Mouse (Mus musculus): ENCODE data around the gene Prss35. TPM values are rescaled to one million over a fixed set of nuclear protein-coding genes. Genes with fewer than 3 reads are reported as not detected.

Prss35 gene
- polyA plus RNA-seq, 1 experiment, result not detected

- H3K9me3 ChIP-seq, result no peaks in the 10 kb centered on the region
- H3K36me3 ChIP-seq (replicated peaks; ENCODE audit: low read length), result no peaks in the 10 kb centered on the region
- H3K4me1 ChIP-seq, result peaks cover 19% of the 10 kb centered on the region
- H3K4me3 ChIP-seq (replicated peaks), result peak overlapping the region; percentile 43
- TF ChIP-seq FLI1 (IDR thresholded peaks at IDR 0.05; ENCODE audit: low read length) (no peak), GATA1 (IDR thresholded peaks at IDR 0.05; ENCODE audit: borderline replicate concordance, low read length) (no peak)
- H3K27me3 ChIP-seq (replicated peaks), result peaks cover 13% of the 10 kb centered on the region
Measured at GRCm38 (mm10) chr9:86745926-86746581, 2.6 kb downstream of the Prss35 start.

GRCm38 (mm10) chr9:86762477-86763376 lies 19.3 kb downstream of the Prss35 start:
- no peaks in the 10 kb centered on the region for H3K36me3 ChIP-seq (replicated peaks; ENCODE audit: low read length)
- TF ChIP-seq FLI1 (IDR thresholded peaks at IDR 0.05; ENCODE audit: low read length), result no peak
- H3K4me3 ChIP-seq (replicated peaks), result no peak overlapping the region
- H3K4me1 ChIP-seq, result no peaks in the 10 kb centered on the region
- peaks cover 2% of the 10 kb centered on the region for H3K27me3 ChIP-seq (replicated peaks)
- H3K9me3 ChIP-seq, result peaks cover 10% of the 10 kb centered on the region

- H3K27me3 ChIP-seq (replicated peaks), result peaks cover 2% of the 10 kb centered on the region
- H3K4me3 ChIP-seq (replicated peaks), result no peak overlapping the region
- peaks cover 7% of the 10 kb centered on the region; the same call in 1 of the 2 replicates for H3K9me3 ChIP-seq
- no peaks in the 10 kb centered on the region for H3K4me1 ChIP-seq
- TF ChIP-seq FLI1 (IDR thresholded peaks at IDR 0.05; ENCODE audit: low read length), result no peak
- no peaks in the 10 kb centered on the region for H3K36me3 ChIP-seq (replicated peaks; ENCODE audit: low read length)
Measured at GRCm38 (mm10) chr9:86764002-86764401, 20.6 kb downstream of the Prss35 start.

GRCm38 (mm10) chr9:86766991-86767390 lies 23.5 kb downstream of the Prss35 start:
- no peak overlapping the region for H3K4me3 ChIP-seq (replicated peaks)
- TF ChIP-seq GATA1 (IDR thresholded peaks at IDR 0.05; ENCODE audit: borderline replicate concordance, low read length), result no peak
- TF ChIP-seq FLI1 (IDR thresholded peaks at IDR 0.05; ENCODE audit: low read length), result no peak
- no peaks in the 10 kb centered on the region for H3K9me3 ChIP-seq
- no peaks in the 10 kb centered on the region for H3K4me1 ChIP-seq
- no peaks in the 10 kb centered on the region for H3K36me3 ChIP-seq (replicated peaks; ENCODE audit: low read length)
- peaks cover 2% of the 10 kb centered on the region for H3K27me3 ChIP-seq (replicated peaks)

- Histone ChIP-seq H3K4me1 (no peaks in the 10 kb centered on the region), H3K27me3 (replicated peaks) (peaks cover 4% of the 10 kb centered on the region), H3K9me3 (no peaks in the 10 kb centered on the region), H3K36me3 (replicated peaks; ENCODE audit: low read length) (no peaks in the 10 kb centered on the region), H3K4me3 (replicated peaks) (no peak overlapping the region)
- no peak for TF ChIP-seq FLI1 (IDR thresholded peaks at IDR 0.05; ENCODE audit: low read length)
Measured at GRCm38 (mm10) chr9:86772897-86773296, 29.4 kb downstream of the Prss35 start.

DNA sequence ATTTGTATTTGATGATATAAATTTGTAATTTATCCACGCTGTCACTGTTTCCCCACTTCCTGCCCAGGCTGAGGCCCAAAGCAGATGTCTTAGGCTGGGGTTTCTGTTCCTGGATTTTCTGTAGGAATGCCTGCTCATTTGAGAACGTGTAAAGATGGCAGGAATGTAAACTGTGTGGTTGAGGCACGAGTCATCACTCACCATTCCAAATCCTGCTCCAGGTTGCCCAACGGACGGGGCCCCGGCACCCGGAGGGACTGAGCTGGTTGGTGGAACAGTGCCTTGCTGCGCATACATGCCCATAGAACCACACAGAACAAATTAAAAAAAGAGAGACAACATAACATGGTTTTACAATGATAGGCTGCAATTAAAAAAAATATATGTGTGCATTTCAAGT lies 30.5 kb downstream of the Prss35 start:
- H3K4me3 ChIP-seq (replicated peaks), result no peak overlapping the region
- no peaks in the 10 kb centered on the region for H3K4me1 ChIP-seq
- no peaks in the 10 kb centered on the region for H3K9me3 ChIP-seq
- H3K27me3 ChIP-seq (replicated peaks), result peaks cover 4% of the 10 kb centered on the region
- TF ChIP-seq FLI1 (IDR thresholded peaks at IDR 0.05; ENCODE audit: low read length) (no peak), GATA1 (IDR thresholded peaks at IDR 0.05; ENCODE audit: borderline replicate concordance, low read length) (no peak)
- no peaks in the 10 kb centered on the region for H3K36me3 ChIP-seq (replicated peaks; ENCODE audit: low read length)

DNA sequence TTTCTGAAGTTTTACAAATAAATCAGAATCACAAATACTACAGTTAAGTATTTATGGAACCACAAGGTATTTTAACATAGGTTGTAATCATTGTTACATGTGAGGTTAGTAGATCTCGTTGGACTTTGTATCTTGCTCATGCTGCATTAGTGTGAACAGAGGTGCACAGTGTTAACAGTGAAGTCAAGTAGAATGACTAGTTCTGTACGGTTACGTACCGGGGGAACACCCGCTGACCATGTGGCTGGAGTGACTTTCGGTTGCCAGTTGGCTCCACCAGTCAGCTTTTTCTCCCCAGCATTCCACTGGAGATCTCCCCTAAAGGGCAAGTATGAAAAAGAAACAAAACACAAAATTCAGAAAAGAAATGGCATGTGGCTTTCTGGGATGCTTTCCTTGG lies 31.9 kb downstream of the Prss35 start:
- Histone ChIP-seq H3K36me3 (replicated peaks; ENCODE audit: low read length) (no peaks in the 10 kb centered on the region), H3K4me1 (no peaks in the 10 kb centered on the region)
- TF ChIP-seq GATA1 (IDR thresholded peaks at IDR 0.05; ENCODE audit: borderline replicate concordance, low read length), result no peak

DNA sequence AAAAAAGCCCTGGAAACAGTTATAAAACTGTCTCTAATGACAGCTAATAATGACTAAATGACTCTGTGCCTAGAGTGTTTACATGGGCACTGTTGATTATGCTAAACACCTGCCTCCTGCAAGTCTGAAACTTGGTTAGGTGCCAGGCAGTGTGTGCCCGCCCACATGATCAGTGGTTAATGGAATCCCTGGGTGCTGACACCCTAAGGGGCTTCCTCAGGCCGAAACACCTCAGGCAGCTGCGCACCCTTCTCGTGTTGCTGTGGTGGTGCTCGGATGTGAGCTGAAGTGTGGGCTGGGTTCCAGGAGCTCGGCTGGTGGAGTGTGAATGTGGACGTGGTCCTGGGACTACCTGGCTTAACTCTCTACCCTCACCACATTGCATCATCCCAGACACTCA lies 33.9 kb downstream of the Prss35 start:
- no peak for TF ChIP-seq FLI1 (IDR thresholded peaks at IDR 0.05; ENCODE audit: low read length)
- TF ChIP-seq GATA1 (IDR thresholded peaks at IDR 0.05; ENCODE audit: borderline replicate concordance, low read length), result no peak
- H3K27me3 ChIP-seq (replicated peaks), result peaks cover 4% of the 10 kb centered on the region
- H3K36me3 ChIP-seq (replicated peaks; ENCODE audit: low read length), result no peaks in the 10 kb centered on the region
- no peak overlapping the region for H3K4me3 ChIP-seq (replicated peaks)
- no peaks in the 10 kb centered on the region for H3K4me1 ChIP-seq
- no peaks in the 10 kb centered on the region for H3K9me3 ChIP-seq

More for the DNA sequence above, 31.9 kb downstream of the Prss35 start:
- peaks cover 4% of the 10 kb centered on the region for H3K27me3 ChIP-seq (replicated peaks)
- no peak overlapping the region for H3K4me3 ChIP-seq (replicated peaks)
- H3K9me3 ChIP-seq, result no peaks in the 10 kb centered on the region

- Histone ChIP-seq H3K4me1 (no peaks in the 10 kb centered on the region), H3K9me3 (no peaks in the 10 kb centered on the region), H3K36me3 (replicated peaks; ENCODE audit: low read length) (no peaks in the 10 kb centered on the region), H3K27me3 (replicated peaks) (peaks cover 4% of the 10 kb centered on the region), H3K4me3 (replicated peaks) (no peak overlapping the region)
- TF ChIP-seq GATA1 (IDR thresholded peaks at IDR 0.05; ENCODE audit: borderline replicate concordance, low read length) (no peak), FLI1 (IDR thresholded peaks at IDR 0.05; ENCODE audit: low read length) (no peak)
Measured at GRCm38 (mm10) chr9:86778212-86778611, 34.8 kb downstream of the Prss35 start.

- H3K9me3 ChIP-seq, result no peaks in the 10 kb centered on the region
- H3K4me1 ChIP-seq, result no peaks in the 10 kb centered on the region
- H3K27me3 ChIP-seq (replicated peaks), result peaks cover 6% of the 10 kb centered on the region
- no peak overlapping the region for H3K4me3 ChIP-seq (replicated peaks)
- H3K36me3 ChIP-seq (replicated peaks; ENCODE audit: low read length), result no peaks in the 10 kb centered on the region
- TF ChIP-seq GATA1 (IDR thresholded peaks at IDR 0.05; ENCODE audit: borderline replicate concordance, low read length) (no peak), FLI1 (IDR thresholded peaks at IDR 0.05; ENCODE audit: low read length) (no peak)
Measured at GRCm38 (mm10) chr9:86781426-86781825, 38.0 kb downstream of the Prss35 start.

All from megakaryocyte, embryonic 14.5 days (primary cell).